Mouse (Mus musculus) monocyte, adult 5-6 weeks (primary cell): Measurements from ENCODE around the gene Gcnt1. TPM values are rescaled to one million over a fixed set of nuclear protein-coding genes. Genes with fewer than 3 reads are reported as not detected.
A peak's percentile ranks its signal among the peaks of the same experiment; 100 is the strongest.

Experiments
- ATAC-seq: fragments of 153-309, 156-312 bp; replicated peaks from 2 replicates; pipeline ENCODE4 v1.8.0; 2017; ENCODE audit warnings: mild to moderate bottlenecking; ENCODE audit not compliant: low TSS enrichment, insufficient number of reproducible peaks, severe bottlenecking, poor library complexity, low FRiP score
- total RNA-seq: library from RNA; stranded (forward); fragments of 200-1000, 200-491, 200-594 nt; gene quantifications from 3 replicates; pipeline ENCODE4 v1.2.3, GENCODE M21; 2017

Gene Gcnt1
- total RNA-seq, 1 experiment from 2014 or later = 36.0 TPM

GRCm38 (mm10) chr19:17337057-17337679 lies 35.5 kb downstream of the Gcnt1 start:
- no peak for ATAC-seq

GRCm38 (mm10) chr19:17336646-17337045 lies 36.0 kb downstream of the Gcnt1 start:
- no peak for ATAC-seq

GRCm38 (mm10) chr19:17334644-17335333 lies 37.9 kb downstream of the Gcnt1 start:
- peak; percentile 81 for ATAC-seq

- no peak for ATAC-seq
Observed at GRCm38 (mm10) chr19:17333043-17333442, 39.6 kb downstream of the Gcnt1 start.

- ATAC-seq = no peak
Observed at GRCm38 (mm10) chr19:17328916-17329315, 43.7 kb downstream of the Gcnt1 start.

- no peak for ATAC-seq
Observed at GRCm38 (mm10) chr19:17327881-17328404, 44.7 kb downstream of the Gcnt1 start.

- ATAC-seq = no peak
Observed at GRCm38 (mm10) chr19:17323689-17324241, 48.9 kb downstream of the Gcnt1 start.

- ATAC-seq = no peak
Observed at GRCm38 (mm10) chr19:17323006-17323688, 49.5 kb downstream of the Gcnt1 start.

- ATAC-seq = peak; percentile 86; the same call in 1 of the 2 replicates
Observed at GRCm38 (mm10) chr19:17319770-17320169, 52.9 kb downstream of the Gcnt1 start.

GRCm38 (mm10) chr19:17318733-17319132 lies 53.9 kb downstream of the Gcnt1 start:
- no peak for ATAC-seq

- ATAC-seq = no peak
Observed at GRCm38 (mm10) chr19:17316311-17317003, 56.2 kb downstream of the Gcnt1 start.

GRCm38 (mm10) chr19:17314451-17314850 lies 58.2 kb downstream of the Gcnt1 start:
- ATAC-seq = peak; percentile 90

- no peak for ATAC-seq
Observed at GRCm38 (mm10) chr19:17313766-17314165, 58.9 kb downstream of the Gcnt1 start.

GRCm38 (mm10) chr19:17312671-17313180 lies 59.9 kb downstream of the Gcnt1 start:
- no peak for ATAC-seq

- no peak for ATAC-seq
Observed at GRCm38 (mm10) chr19:17311501-17311900, 61.1 kb downstream of the Gcnt1 start.

- ATAC-seq = no peak
Observed at GRCm38 (mm10) chr19:17311031-17311430, 61.6 kb downstream of the Gcnt1 start.

GRCm38 (mm10) chr19:17296081-17296480 lies 76.6 kb downstream of the Gcnt1 start:
- ATAC-seq = peak; percentile 77

- peak; percentile 48 for ATAC-seq
Observed at GRCm38 (mm10) chr19:17295211-17295766, 77.4 kb downstream of the Gcnt1 start.
